Mouse (Mus musculus): ENCODE results near the gene Ppp1r18.

Ppp1r18 gene

DNA sequence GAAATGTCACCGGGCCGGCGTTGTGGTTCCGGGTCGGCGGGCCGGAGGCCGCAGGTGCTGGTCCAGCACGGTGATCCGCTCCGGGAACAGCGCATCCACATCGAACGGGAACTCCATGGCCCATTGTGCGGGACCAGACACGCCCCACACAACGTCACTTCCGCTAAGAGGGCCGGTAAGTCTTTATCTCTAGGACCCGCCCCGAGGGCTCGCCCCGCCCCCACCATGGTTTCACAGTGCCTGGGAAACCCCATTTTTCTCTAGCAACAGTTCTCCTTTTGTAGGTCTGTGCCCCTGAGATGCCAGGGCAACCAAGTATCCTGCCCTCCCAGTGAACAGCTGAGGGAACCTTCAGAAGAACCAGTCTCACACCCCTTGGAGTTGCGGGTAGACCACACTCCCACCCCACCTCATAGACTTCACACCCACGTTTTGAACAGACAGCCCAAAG lies 44.6 kb downstream of the Ppp1r18 start, which contains the start of gene Atat1:
Gene Atat1 (minus strand): TSS at position 157 of the 451 bp plus-strand sequence.
- peak; percentile 96 to 98 for DNase-seq (ENCODE audit: low spot score in 2 of 2)

DNA sequence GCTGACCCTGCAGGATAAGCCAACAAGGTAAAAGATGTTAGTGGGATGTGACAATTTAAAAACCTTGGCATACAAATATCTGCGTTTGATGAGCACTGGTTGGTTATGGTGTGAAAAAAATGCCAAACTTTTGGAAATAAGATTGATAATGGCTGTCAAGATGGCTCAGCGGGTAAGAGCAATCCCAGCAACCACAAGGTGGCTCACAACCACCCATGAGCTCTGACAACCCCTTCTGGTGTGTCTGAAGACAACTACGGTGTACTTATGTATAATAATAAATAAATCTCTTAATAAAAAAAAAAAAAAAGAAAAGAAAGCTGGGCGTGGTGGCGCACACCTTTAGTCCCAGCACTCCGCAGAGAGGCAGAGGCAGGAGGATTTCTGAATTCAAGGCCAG lies 49.6 kb downstream of the Ppp1r18 start:
- DNase-seq (ENCODE audit: low spot score in 2 of 2) = no peak

DNA sequence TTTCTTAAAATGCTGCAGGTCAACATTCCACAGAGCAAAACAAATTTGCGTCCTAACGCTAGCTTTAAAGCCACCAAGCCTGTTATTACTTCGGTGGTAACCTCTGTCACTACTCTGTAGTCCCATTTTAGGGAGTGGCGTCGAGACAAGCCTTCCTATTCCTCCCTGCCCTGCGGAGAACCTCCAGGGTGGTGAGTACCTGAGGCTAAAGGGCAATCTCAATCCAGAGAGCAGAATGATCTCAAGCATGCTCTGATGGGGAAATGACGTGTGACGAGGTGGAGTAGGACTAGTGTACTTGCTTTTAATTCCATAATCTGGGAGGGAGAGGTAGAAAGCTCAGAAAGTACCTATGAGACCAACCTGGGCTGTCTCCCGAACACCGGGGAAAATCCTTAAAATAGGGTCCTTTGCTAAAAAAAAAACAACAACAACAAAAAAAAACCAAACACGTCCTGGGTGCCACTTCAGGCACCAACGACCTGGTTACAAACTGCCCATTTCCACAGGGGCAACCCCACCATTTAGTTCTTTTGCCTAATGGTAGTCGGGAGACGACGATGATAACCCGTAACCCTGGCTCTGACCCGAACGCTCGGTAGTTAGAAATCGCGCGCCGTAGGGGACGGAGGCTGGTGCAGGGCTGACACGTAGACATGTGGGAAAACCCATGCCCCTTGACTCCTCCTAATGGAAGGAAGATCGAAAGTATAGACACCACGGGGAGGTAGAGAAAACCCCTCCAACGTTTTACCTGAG lies 50.3 kb downstream of the Ppp1r18 start:
- DNase-seq (ENCODE audit: low spot score in 2 of 2) = no peak

DNA sequence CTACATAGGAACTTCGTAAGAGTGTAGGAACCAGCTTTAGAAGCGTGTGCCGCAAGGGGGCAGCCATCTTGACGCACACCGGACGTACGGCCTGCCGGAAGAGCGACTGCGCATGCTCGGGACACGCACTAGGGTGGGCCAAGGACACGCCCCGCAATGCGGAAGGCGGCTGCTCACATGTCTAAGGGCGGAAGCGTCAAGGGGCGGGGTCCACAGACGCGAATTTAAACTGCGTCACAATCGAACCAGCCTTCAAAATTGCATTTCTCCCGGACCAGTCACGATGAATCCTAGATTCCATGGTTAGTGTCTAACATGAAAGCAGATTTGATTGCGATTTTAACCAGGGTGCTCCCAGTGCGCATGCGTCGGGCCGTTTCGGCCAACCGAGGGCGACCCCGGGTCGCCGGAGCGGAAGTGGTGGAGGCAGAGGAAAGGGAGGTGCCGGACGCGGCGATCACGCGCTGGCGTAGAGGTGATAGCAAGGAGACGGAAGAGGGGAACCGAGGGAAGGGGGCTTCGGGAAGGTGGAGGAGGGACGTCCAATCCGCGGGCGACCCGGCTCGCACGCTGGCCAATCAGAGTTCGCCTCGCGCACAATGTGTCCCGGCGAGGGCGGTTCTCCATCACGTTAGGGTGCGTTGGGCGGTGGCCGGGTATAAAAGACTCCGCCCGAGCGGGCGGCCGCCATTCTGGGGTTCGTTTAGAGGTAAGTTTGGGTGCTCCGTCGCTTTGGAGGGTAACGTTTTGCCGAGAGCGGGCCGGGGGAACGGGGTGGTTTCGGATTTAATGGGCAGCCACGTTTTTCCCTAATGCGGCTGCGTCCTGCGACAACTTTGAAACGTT lies 51.1 kb downstream of the Ppp1r18 start, which contains the start of the genes Mrps18b and Ppp1r10:
Gene Mrps18b (minus strand): TSS at position 93 of the 846 bp plus-strand sequence.
Gene Ppp1r10 (plus strand): TSS at position 138 of the 846 bp plus-strand sequence.
- DNase-seq (ENCODE audit: low spot score in 2 of 2) = peak; percentile 99 to 100

DNA sequence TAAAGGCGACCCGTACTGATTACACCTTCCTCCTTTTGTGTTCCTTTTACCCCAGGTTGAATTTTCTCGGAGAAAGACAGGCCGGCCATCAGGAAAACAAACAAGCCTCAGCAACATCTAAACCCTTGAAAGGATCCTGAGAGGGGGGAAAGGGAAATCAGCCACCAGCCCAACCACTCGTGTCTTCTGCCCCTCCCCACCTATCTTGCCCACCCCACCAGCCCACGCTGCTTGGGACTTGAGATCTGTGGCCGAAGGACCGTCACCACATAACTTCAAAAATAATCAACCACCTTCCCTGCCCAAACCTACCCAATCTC lies 51.7 kb downstream of the Ppp1r18 start:
- peak in 1 of 2 experiments; percentile 51 for DNase-seq (ENCODE audit: low spot score in 2 of 2)

DNA sequence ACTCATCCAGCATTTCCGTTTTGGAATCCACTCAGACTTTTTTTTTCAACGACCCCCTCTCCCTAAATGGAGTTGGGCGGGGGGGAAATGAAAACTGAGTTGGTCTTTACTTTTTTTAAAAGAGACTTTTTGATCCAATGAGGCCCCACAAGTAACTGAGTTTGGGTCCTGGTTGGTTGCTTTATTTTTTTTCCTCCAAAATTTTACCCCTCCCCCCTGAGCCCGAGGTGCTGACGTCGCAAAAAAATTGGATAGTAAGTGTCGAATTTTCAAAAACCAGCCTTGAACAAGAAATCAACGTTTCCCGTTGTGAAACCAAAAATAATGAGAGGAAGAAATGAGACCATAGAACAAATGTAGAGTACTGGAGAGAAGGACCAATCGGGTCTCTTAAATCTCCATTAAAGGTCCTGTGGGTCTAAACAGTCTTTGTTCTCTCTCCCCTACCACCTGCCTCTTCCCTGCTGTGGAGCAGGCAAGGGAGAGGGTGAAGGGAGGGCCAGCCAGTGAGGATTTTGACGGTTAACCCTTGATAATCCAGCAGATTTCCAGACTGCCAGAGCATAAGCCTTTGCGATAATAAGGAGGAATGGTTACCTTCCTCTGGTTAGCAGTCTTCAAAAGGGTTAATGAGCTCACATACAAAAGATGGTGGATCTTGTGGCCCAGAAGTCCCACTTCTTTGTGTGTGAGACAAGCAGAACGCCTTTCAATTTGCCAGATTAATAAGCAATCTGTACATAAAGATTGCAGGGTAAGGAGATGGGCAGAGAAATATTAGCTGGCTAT lies 52.3 kb downstream of the Ppp1r18 start:
- peak in 1 of 2 experiments; percentile 79 for DNase-seq (ENCODE audit: low spot score in 2 of 2)

DNA sequence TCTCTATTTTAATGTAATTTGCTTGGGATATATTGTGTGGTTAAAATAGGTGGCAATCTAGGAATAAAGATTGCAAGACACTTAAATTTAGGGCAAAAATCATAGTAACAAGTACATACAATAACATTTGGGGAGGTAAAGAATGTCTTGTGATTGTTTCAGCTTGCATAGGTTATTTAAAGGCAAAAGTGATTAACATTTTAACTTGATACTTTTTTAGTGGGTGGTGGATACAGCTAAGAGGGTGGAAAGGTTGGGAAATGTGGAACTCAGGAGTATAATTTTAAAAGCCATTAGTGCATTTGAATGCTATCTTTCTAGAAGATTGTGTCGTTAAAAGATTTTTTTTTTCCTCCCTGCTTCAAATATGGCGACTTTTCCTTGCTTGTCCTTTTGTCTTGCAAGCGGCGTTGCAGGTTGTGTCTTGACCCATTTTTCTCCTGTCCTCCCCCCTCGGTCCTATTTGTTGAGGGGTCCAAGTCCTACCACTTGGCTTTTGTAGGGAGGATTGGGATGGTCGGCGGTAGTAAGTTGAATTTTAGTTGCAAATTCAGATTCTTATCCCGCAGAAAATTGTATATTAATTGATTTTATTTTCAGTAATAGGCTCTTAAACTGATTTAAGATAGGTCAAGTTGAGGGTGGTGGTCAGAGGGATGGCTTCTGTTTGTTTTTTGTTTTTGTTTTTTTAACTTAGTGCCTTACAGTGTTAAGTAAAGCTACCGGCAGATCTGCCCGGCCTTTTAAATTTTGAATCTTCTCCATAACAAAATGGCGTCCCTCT lies 53.1 kb downstream of the Ppp1r18 start:
- DNase-seq (ENCODE audit: low spot score in 2 of 2) = peak in 1 of 2 experiments; percentile 78

DNA sequence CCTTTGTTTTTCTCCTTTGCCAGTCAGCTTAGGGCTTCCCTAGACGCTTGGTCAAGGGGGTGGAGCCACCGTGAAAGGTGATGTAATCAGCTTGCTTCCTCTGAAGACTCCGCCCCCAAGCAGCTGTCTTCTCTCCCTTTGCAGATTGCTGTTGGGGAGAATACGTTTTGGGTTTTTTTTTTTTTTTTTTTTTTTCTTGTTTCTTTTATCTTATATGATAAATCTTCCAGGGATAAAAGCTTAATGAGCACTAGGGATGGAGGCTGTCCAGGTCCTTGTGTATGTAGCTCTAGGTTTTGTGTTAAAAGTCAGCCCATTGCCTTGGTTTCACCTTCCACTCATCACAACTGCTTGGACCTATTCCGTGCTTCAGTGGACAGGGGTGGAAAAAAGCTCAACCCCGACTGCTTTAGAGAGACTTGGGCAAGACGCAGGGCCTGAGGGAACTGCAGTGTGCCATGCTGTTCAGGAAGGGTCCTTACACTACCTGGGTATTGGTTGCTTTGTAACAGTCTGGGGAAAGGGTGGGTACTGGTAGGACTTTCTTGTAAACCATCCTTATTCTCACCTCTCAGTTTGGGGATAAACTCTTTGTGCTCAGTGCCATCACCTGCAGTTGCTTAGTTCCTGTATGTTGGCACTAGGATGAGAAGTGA lies 53.8 kb downstream of the Ppp1r18 start:
- peak; percentile 95 to 97 for DNase-seq (ENCODE audit: low spot score in 2 of 2)

DNA sequence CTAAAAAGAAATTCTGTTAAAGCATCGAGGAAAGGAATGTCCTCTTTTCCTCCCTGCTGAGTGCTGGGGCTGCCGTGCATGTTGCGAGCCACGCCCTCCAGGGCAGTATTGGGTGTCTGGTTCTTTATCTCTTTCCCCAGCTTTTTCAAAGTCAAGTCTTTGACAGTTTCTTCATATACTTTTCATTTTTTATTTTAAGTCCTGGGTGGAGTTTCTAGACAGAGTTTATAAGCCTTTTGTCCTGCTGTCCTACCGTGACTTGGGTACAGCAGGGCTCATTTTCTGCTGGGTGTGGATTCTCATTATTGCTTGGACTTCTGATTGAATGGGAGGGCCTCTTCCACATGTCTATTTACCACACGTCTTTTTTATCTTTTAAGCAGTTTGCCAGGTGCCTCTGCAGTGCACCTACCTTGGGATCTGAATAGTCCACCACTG lies 54.5 kb downstream of the Ppp1r18 start:
- DNase-seq (ENCODE audit: low spot score in 2 of 2) = peak; percentile 74 to 78

DNA sequence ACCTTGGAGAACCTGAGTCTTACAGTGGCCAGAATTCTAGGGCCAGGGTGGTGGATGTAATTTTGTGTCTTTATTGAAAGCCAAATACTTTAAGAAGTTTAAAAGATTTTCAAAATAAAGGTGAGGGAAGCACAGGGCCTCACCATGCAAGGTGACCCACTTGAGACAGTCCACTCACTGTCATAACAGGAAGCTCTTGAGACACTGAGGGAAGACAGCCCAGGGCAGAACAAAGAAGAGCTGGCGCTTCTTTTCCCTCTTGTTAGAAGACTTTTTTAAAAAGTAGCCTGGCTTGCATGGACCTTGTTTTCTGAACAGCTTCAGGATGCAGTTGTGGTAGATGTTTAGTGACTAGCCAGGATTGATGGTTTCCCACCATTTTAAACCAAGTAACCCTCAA lies 55.0 kb downstream of the Ppp1r18 start:
- no peak for DNase-seq (ENCODE audit: low spot score in 2 of 2)

DNA sequence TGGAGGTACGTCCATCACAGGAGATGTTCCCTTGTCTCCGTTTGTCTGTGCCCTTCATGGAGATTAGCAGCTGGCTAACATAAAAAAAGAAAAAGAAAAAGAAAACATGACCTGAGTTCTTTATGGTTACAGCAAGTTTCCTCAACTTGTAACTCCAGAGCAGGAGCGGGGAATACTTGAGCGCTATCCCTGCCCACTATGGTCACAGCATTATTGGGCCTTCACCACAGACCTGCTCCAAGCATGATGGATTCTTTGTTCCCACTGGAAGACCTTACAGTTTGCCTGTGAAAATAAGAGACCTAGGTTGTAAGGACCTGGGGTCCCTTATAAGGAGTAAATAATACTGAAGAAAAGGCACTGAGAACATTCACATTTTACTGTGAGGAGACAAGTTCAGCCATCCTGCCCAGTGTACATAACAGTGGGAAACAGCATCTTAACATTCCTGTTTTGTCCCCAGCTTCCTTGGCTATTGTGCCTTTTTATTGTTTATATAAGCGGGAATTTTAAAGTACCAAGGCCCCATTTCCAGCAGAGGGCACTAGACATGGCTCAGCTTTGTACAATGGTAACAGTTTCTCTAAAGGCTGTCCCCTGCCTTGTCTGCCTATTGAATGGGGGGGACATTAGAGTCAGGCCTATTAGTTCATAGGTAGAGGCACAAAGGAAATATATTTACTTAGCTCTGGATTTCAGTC lies 55.6 kb downstream of the Ppp1r18 start:
- DNase-seq (ENCODE audit: low spot score in 2 of 2) = no peak

DNA sequence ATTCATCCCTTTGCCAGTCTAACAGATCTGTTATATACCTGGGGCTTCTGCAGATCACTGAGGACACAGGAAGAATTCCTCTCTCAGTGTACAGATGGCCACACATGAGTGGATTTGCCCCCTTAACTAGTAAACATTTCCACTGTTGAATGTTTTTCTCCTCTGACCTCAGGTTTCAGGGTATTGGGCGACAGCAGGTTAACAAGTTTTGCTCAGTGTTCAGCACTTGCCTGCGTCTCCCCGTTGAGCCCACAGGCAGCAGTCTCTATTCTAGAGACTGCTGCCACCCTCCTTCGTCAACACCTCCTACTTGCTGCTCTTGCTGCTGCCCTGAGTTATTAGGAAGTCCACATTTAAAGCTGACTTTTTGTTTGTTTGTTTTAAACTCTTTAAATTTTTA lies 56.3 kb downstream of the Ppp1r18 start:
- DNase-seq (ENCODE audit: low spot score in 2 of 2) = no peak

DNA sequence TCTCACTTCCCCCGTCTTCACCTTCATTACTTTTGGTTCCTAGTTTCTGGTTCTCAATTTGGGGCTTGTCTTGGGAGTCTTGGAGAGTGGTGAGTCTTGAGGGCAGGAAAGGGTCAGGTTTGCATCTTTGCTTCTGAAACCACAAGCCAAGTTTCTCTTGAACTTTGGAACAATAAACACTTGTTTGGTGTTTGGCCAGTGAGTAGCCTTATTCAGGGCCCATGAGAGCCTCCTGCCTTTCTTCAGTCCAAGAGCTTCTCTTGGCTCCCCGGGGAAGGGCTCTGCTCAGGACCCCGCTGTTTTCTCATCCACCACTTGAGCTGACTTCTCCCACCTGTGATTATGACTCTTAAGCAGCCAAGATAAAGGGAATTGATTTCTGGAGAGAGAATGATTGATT lies 57.2 kb downstream of the Ppp1r18 start:
- DNase-seq (ENCODE audit: low spot score in 2 of 2) = no peak

DNA sequence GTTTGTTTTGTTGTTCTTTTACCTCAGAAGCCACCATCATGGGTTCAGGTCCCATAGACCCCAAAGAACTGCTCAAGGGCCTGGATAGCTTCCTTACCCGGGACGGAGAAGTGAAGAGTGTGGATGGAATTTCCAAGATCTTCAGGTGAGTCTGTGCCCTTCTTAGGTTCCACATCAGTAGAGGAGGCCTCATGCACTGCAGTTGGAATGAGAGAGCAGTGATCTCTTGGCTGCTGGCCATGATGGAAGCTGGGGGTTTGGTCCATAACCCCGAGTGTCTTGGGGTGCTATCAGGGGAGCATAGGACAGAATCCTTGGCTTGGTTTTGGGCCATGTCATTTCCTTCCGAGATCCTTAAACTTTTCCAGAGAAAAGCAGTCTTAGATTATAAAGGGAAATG lies 57.9 kb downstream of the Ppp1r18 start:
- no peak for DNase-seq (ENCODE audit: low spot score in 2 of 2)

Data from spleen, postnatal 4 days (tissue).